Mouse (Mus musculus): Measurements from ENCODE around the gene Bola1. TPM values are rescaled to one million over a fixed set of nuclear protein-coding genes. Genes with fewer than 3 reads are reported as not detected.

The Bola1 gene
- total RNA-seq, 4 experiments from 2014 or later, result 13.1 to 20.2 (median 15.3) TPM

GRCm38 (mm10) chr3:96159820-96160219 is 59.7 kb downstream of the Bola1 start:
- DNase-seq (ENCODE audit: low spot score in 2 of 2), result no peak

- DNase-seq (ENCODE audit: low spot score in 2 of 2), result no peak
Measured at GRCm38 (mm10) chr3:96155501-96155900, 64.0 kb downstream of the Bola1 start.

DNA sequence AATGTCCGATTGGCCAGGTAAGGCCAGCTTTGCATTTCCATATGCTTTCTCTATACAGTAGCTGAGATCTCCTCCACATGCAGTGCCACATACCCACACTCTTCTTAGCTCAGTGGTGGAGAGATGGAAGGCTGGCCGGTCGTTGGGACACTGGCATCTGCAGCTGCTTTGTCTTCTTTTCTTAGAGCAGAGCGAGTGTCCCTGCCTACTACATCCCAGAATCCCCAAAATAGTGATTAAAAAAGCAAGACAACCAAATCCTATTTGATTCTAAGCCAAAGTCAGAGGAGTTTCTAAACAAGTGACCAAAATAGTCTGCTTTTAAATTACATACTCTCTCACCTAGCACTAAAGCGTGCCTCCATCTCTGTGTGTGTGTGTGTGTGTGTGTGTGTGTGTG is 66.9 kb downstream of the Bola1 start:
- no peak for DNase-seq (ENCODE audit: low spot score in 2 of 2)

DNA sequence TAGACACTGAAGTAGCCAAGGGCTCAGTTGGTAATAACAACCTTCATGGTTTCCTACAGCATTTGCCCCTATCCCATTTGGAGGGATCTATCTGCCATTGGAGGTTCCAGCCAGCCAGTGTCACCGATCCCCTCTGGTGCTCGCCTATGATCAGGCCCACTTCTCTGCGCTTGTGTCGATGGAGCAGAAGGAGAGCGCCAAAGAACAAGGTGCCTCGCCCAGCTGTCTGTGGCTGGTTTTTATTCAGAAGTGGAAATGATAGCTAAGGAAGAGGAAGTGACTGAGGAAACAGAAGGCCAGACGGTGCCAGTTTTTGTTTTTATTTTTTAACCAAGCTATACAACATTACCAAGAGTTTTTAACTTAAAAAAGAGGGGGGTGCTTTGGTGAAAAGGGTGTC is 67.7 kb downstream of the Bola1 start:
- DNase-seq (ENCODE audit: low spot score in 2 of 2), result no peak

GRCm38 (mm10) chr3:96147950-96148349 is 71.6 kb downstream of the Bola1 start:
- peak in 1 of 2 experiments; percentile 71 for DNase-seq (ENCODE audit: low spot score in 2 of 2)

Small RNA genes within 50 kb of the gene (microRNA-seq; reads per million reads assigned to microRNA genes)
- gene Gm44492 (0 reads per million in 2 experiments), gene Gm47311 (0 reads per million in 2 experiments), gene Gm47313 (0 reads per million in 2 experiments)

Other genes with a start within 250 kb of the Bola1 start
- gene Plekho1, start 223.7 kb downstream of the Bola1 start, total RNA-seq (2022), result 10 to 100 TPM; 42.0 to 70.1 (median 52.4) TPM
- gene Vps45, start 161.2 kb downstream of the Bola1 start, total RNA-seq (2022), result 10 to 100 TPM; 42.9 to 55.4 (median 51.6) TPM
- 10 to 100 TPM; 38.1 to 40.1 (median 38.9) TPM for gene Otud7b, start 115.2 kb downstream of the Bola1 start, total RNA-seq (2022)
- 1 to 10 TPM; 6.5 to 9.4 (median 7.8) TPM for gene Mtmr11, start 57.7 kb downstream of the Bola1 start, total RNA-seq (2022)
- gene Sf3b4, start 47.4 kb downstream of the Bola1 start, total RNA-seq (2022), result 10 to 100 TPM; 39.8 to 49.2 (median 45.5) TPM
- 100 to 1,000 TPM; 365 to 380 (median 374) TPM for gene Sv2a, start 38.6 kb downstream of the Bola1 start, total RNA-seq (2022)
- gene Hist2h2ab, start 156 bp upstream of the Bola1 start, total RNA-seq (2022), result 10 to 100 TPM in 1 of 4 experiments, 1 to 10 TPM in 3; 7.7 to 10.8 (median 8.0) TPM
- gene Hist2h2ac, start 1.2 kb upstream of the Bola1 start, total RNA-seq (2022), result 10 to 100 TPM; 18.7 to 30.3 (median 29.3) TPM
- gene Hist2h2be, start 1.4 kb upstream of the Bola1 start, total RNA-seq (2022), result 1 to 10 TPM; 6.3 to 8.1 (median 7.5) TPM
- gene Hist2h3c2, start 19.4 kb upstream of the Bola1 start, total RNA-seq (2022), result 1 to 10 TPM; 6.1 to 7.7 (median 6.7) TPM
- 100 to 1,000 TPM; 165 to 230 (median 195) TPM for gene Hist2h2aa2, start 20.6 kb upstream of the Bola1 start, total RNA-seq (2022)
- 1 to 10 TPM in 3 of 4 experiments, not detected in 1; 3.4 to 9.9 (median 4.4) TPM for gene Hist2h2aa1, start 25.8 kb upstream of the Bola1 start, total RNA-seq (2022)
- not detected for gene Hist2h3c1, start 27.0 kb upstream of the Bola1 start, total RNA-seq (2022)
- 10 to 100 TPM; 25.1 to 32.1 (median 27.3) TPM for gene Hist2h4, start 43.6 kb upstream of the Bola1 start, total RNA-seq (2022)
- gene Hist2h3b, start 48.9 kb upstream of the Bola1 start, total RNA-seq (2022), result 10 to 100 TPM; 32.1 to 53.8 (median 35.1) TPM
- gene Hist2h2bb, start 50.0 kb upstream of the Bola1 start, total RNA-seq (2022), result 100 to 1,000 TPM; 106 to 143 (median 138) TPM
- 1 to 10 TPM; 2.5 to 9.1 (median 5.3) TPM for gene Fcgr1, start 74.3 kb upstream of the Bola1 start, total RNA-seq (2022)
- gene BC107364, start 232.6 kb upstream of the Bola1 start, total RNA-seq (2022), result not detected